Mouse (Mus musculus): ENCODE results near the gene Gm49320.
A peak's percentile ranks its signal among the peaks of the same experiment; 100 is the strongest.

The Gm49320 gene

DNA sequence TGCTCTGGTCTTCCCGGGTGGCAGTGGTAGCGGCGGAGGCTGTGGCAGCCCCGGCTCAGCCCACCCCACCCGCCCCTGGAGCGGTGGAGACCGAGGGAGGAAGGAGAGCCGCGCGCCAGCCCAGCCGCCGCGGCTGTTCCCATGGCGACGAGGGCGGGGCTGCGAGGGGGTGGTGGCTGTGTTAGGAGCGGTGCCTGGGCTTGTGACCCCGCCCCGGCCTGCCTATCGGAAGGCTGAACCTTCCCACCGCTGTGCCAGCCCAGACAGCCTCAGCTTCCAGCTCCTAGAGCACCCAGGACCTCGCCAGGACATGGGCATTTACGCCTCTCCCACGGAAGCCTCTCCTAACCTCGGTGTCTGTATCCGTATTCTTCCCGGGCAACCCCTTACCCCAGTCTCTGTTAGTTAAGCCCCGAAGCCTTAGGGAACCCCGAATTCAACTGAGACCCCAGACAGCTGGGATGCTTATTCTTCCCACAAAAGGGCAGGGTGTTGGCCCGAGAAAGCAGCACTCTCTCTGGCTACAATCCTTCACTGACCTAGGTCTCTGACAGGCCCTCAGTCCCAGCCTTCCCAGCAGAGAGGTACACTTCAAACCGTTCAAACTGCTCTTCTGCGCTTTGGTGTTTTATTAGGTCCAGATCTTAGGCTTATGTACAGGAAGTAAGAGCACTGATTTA, 20.6 kb downstream of the Gm49320 start, which contains the start of gene Ctxn1:
Gene Ctxn1, minus strand, starts transcription at position 150 of the 680 bp plus-strand sequence.
- Histone ChIP-seq H3K36me3 (ENCODE audit: insufficient read depth, low read length) (peaks cover 87% of the 10 kb centered on the region), H3K4me1 (replicated peaks; ENCODE audit: low read depth, low read length) (peaks cover 33% of the 10 kb centered on the region), H3K4me3 (replicated peaks; ENCODE audit: low read length) (peak within 1 kb of the TSS; percentile 84), H3K27me3 (ENCODE audit: insufficient read depth, low read length) (no peaks in the 10 kb centered on the region), H3K9me3 (ENCODE audit: low read length) (no peaks in the 10 kb centered on the region)
- TF ChIP-seq CTCF (conservative IDR thresholded peaks at IDR 0.05; ENCODE audit: low read length) (no peak), POU5F1 (IDR thresholded peaks at IDR 0.05; ENCODE audit: borderline replicate concordance, low read length) (no peak), NANOG (IDR thresholded peaks at IDR 0.05; ENCODE audit: borderline replicate concordance, low read length) (no peak)

GRCm38 (mm10) chr8:4259805-4260170, 21.1 kb downstream of the Gm49320 start:
- 0 out of 2 replicates have a peak overlapping the region, but pooled peaks have one; percentile 13 for H3K4me3 ChIP-seq (replicated peaks; ENCODE audit: low read length)
- H3K4me1 ChIP-seq (replicated peaks; ENCODE audit: low read depth, low read length), result peaks cover 31% of the 10 kb centered on the region
- no peaks in the 10 kb centered on the region for H3K27me3 ChIP-seq (ENCODE audit: insufficient read depth, low read length)
- H3K9me3 ChIP-seq (ENCODE audit: low read length), result no peaks in the 10 kb centered on the region
- H3K36me3 ChIP-seq (ENCODE audit: insufficient read depth, low read length), result peaks cover 87% of the 10 kb centered on the region
- TF ChIP-seq POU5F1 (IDR thresholded peaks at IDR 0.05; ENCODE audit: borderline replicate concordance, low read length) (no peak), CTCF (conservative IDR thresholded peaks at IDR 0.05; ENCODE audit: low read length) (no peak), NANOG (IDR thresholded peaks at IDR 0.05; ENCODE audit: borderline replicate concordance, low read length) (no peak)

GRCm38 (mm10) chr8:4263105-4263791, 24.6 kb downstream of the Gm49320 start:
- H3K27me3 ChIP-seq (ENCODE audit: insufficient read depth, low read length), result no peaks in the 10 kb centered on the region
- H3K9me3 ChIP-seq (ENCODE audit: low read length), result no peaks in the 10 kb centered on the region
- H3K4me1 ChIP-seq (replicated peaks; ENCODE audit: low read depth, low read length), result peaks cover 42% of the 10 kb centered on the region
- H3K36me3 ChIP-seq (ENCODE audit: insufficient read depth, low read length), result peaks cover 90% of the 10 kb centered on the region
- no peak overlapping the region for H3K4me3 ChIP-seq (replicated peaks; ENCODE audit: low read length)
- TF ChIP-seq POU5F1 (IDR thresholded peaks at IDR 0.05; ENCODE audit: borderline replicate concordance, low read length), result no peak
- no peak for TF ChIP-seq NANOG (IDR thresholded peaks at IDR 0.05; ENCODE audit: borderline replicate concordance, low read length)
- TF ChIP-seq CTCF (conservative IDR thresholded peaks at IDR 0.05; ENCODE audit: low read length), result no peak

DNA sequence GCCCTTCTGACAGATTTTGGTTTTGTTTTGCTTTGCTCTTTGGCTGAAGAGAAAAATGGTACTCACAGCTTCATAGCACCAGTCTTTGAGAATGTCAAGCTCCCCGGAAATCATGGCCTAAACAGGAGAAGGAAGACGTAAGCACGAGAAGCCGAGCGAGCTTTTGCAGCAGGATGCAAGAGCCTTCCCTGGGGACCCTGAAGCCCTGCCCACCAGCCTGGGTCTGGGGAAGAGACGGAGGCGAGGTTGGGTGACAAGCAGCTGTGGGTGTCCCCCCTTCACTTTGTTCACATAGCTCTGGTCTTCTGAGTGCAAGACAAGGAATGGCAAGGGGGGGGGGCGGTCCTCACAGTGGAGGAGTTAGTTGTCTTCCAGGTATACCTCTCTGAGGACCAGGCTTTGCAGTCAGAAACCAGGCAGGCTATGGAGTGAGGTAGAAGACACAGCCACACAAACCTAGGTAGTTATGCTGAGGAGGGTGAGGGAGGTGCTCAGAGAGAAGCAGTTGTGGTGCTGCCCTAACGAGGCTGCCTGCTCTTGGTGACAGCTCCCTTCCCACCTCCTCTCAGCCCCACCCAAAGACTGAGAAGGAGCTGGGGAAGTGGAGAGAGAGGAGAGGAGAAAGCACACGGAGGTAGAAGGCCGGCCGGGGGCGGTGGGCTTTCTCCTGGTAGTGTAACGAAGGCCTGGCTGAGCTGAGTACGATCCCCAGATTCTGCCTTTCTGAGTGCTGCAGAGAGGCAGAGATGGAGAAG, 26.7 kb downstream of the Gm49320 start:
- no peaks in the 10 kb centered on the region for H3K27me3 ChIP-seq (ENCODE audit: insufficient read depth, low read length)
- H3K4me1 ChIP-seq (replicated peaks; ENCODE audit: low read depth, low read length), result peaks cover 30% of the 10 kb centered on the region
- TF ChIP-seq CTCF (conservative IDR thresholded peaks at IDR 0.05; ENCODE audit: low read length) (no peak), POU5F1 (IDR thresholded peaks at IDR 0.05; ENCODE audit: borderline replicate concordance, low read length) (no peak), NANOG (IDR thresholded peaks at IDR 0.05; ENCODE audit: borderline replicate concordance, low read length) (no peak)
- no peaks in the 10 kb centered on the region for H3K9me3 ChIP-seq (ENCODE audit: low read length)
- H3K36me3 ChIP-seq (ENCODE audit: insufficient read depth, low read length), result peaks cover 100% of the 10 kb centered on the region
- no peak overlapping the region for H3K4me3 ChIP-seq (replicated peaks; ENCODE audit: low read length)

DNA sequence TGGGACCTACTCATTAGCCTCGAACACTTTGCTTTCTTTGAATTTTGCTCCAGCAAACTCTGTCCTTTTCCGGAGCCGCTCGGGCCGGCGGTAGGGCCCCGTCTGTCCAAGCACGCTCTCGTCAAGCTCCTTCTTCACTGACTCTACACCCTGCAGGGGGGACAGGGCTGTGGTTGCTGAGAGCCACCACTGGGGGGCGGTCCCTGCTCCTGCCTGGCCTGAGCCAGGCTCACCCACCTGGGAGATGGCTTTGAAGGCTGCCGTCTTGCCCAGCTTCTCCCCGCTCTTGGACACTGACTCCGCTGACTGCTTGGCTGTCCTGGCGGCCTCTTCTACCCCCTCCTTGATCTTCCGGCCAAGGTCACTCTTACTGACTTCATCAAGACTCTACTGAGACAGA, 29.0 kb downstream of the Gm49320 start:
- peaks cover 87% of the 10 kb centered on the region for H3K36me3 ChIP-seq (ENCODE audit: insufficient read depth, low read length)
- peak; percentile 61 for TF ChIP-seq CTCF (conservative IDR thresholded peaks at IDR 0.05; ENCODE audit: low read length)
- no peak for TF ChIP-seq NANOG (IDR thresholded peaks at IDR 0.05; ENCODE audit: borderline replicate concordance, low read length)
- no peaks in the 10 kb centered on the region for H3K9me3 ChIP-seq (ENCODE audit: low read length)
- H3K4me3 ChIP-seq (replicated peaks; ENCODE audit: low read length), result no peak overlapping the region
- peaks cover 25% of the 10 kb centered on the region for H3K4me1 ChIP-seq (replicated peaks; ENCODE audit: low read depth, low read length)
- no peaks in the 10 kb centered on the region for H3K27me3 ChIP-seq (ENCODE audit: insufficient read depth, low read length)

GRCm38 (mm10) chr8:4269609-4270008, 30.9 kb downstream of the Gm49320 start:
- H3K36me3 ChIP-seq (ENCODE audit: insufficient read depth, low read length), result peaks cover 86% of the 10 kb centered on the region
- no peak for TF ChIP-seq NANOG (IDR thresholded peaks at IDR 0.05; ENCODE audit: borderline replicate concordance, low read length)
- TF ChIP-seq CTCF (conservative IDR thresholded peaks at IDR 0.05; ENCODE audit: low read length), result no peak
- no peak for TF ChIP-seq POU5F1 (IDR thresholded peaks at IDR 0.05; ENCODE audit: borderline replicate concordance, low read length)

DNA sequence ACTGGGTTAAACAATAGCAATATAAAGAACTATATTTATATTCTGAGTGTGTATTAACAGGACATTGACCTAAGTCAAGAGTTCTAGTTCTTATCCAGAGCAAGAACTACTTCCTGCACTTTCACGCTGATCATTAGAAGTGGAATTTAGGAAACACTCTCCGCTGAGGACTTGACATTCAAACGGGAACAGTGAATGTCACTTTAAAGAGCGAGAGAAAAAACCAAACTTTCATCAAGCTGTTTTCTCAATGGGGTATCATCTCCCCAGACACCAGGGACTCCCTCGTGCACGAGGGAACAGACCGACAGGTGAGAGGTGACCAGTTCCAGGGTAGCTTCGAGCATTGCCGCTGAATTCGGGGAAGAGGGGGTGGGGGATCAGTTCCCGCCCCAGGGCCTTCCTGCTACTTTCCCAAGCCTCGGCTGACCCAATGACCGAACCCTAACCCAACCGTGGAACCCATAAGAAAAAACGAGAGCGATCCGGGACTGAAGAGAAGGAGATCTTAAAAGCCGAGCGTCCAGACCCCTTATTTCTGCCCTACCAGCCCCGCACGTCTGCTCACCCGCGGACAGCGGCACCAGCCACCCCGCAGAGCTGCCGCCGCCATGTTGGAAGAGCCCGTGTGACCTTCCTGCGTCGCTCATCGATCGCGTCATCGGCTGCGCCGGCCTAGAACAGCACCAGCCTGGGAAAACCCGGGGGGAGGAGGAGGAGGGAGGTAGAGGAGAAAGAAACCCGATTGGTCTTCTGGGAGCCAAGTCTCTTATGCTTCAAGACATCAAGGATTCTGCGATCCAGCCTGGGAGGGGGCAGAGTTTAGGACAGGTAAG, 36.8 kb downstream of the Gm49320 start, which contains the start of gene Timm44:
Gene Timm44, minus strand, starts transcription at position 639 of the 836 bp plus-strand sequence.
- no peaks in the 10 kb centered on the region for H3K27me3 ChIP-seq (ENCODE audit: insufficient read depth, low read length)
- TF ChIP-seq CTCF (conservative IDR thresholded peaks at IDR 0.05; ENCODE audit: low read length) (no peak), NANOG (IDR thresholded peaks at IDR 0.05; ENCODE audit: borderline replicate concordance, low read length) (no peak), POU5F1 (IDR thresholded peaks at IDR 0.05; ENCODE audit: borderline replicate concordance, low read length) (no peak)
- H3K4me3 ChIP-seq (replicated peaks; ENCODE audit: low read length), result peak within 1 kb of the TSS; percentile 98
- H3K36me3 ChIP-seq (ENCODE audit: insufficient read depth, low read length), result peaks cover 27% of the 10 kb centered on the region
- H3K9me3 ChIP-seq (ENCODE audit: low read length), result no peaks in the 10 kb centered on the region
- H3K4me1 ChIP-seq (replicated peaks; ENCODE audit: low read depth, low read length), result peaks cover 23% of the 10 kb centered on the region

More at GRCm38 (mm10) chr8:4269609-4270008, 30.9 kb downstream of the Gm49320 start:
- H3K4me1 ChIP-seq (replicated peaks; ENCODE audit: low read depth, low read length), result peaks cover 38% of the 10 kb centered on the region
- no peak overlapping the region for H3K4me3 ChIP-seq (replicated peaks; ENCODE audit: low read length)
- H3K27me3 ChIP-seq (ENCODE audit: insufficient read depth, low read length), result no peaks in the 10 kb centered on the region
- H3K9me3 ChIP-seq (ENCODE audit: low read length), result no peaks in the 10 kb centered on the region

Measured in E14TG2a.4 (cell line).